Mouse (Mus musculus) right cerebral cortex, postnatal 36 days (tissue): ENCODE data around the gene Wwox.
A peak's percentile ranks its signal among the peaks of the same experiment; 100 is the strongest.

Experiments
- DNase-seq, 2 experiments: peaks; one replicate each; pipeline ENCODE4 v3.0.0; 2022; ENCODE audit warnings: low spot score in 2 of 2, mixed read lengths in 1 of 2

Gene Wwox

DNA sequence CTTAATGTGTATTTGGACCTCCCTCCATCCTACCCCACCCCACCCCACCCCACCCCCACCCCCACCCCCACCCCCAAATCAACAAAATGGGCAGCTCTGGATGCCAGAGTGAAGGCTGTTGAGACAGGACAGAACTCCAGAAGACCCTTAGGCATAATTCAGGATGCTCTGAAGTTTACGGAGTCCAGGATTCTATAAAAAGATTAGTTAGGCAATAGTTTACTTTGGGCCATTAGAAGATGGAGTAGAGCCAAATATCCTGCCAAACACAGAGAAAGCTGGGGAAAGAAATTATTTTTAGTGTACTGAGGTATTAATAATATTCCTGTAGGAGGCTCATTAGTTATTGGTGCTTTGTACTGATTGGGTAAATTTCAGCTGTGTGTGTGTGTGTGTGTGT lies 523.0 kb downstream of the Wwox start:
- no peak for DNase-seq

- no peak for DNase-seq
These were observed 523.8 kb downstream of the Wwox start for GRCm38 (mm10) chr8:114963282-114963681.

GRCm38 (mm10) chr8:114964206-114964605 lies 524.8 kb downstream of the Wwox start:
- no peak for DNase-seq

DNA sequence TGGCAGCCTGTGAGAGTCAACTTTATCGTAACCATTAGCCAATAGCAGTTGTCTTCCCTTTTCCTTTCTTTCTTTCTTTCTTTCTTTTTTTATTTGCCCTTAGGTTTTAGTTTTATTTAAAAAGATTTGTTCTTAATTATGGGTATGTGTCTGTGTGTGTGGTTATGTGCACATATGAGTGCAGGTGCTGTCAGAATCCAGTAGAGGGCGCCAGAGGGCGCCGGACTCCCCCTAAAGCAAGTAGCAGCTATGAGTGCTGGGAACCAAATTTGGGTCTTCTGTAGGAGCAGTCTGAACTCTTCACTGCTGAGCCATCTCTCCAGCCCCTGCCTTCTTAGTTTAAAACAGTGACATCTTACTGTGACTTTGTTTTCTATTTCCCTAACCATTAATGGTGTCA lies 529.4 kb downstream of the Wwox start:
- DNase-seq, result no peak

GRCm38 (mm10) chr8:114971378-114971777 lies 531.9 kb downstream of the Wwox start:
- DNase-seq, result peak; percentile 26 to 56

GRCm38 (mm10) chr8:114973002-114973461 lies 533.6 kb downstream of the Wwox start:
- peak; percentile 2 to 20 for DNase-seq

DNA sequence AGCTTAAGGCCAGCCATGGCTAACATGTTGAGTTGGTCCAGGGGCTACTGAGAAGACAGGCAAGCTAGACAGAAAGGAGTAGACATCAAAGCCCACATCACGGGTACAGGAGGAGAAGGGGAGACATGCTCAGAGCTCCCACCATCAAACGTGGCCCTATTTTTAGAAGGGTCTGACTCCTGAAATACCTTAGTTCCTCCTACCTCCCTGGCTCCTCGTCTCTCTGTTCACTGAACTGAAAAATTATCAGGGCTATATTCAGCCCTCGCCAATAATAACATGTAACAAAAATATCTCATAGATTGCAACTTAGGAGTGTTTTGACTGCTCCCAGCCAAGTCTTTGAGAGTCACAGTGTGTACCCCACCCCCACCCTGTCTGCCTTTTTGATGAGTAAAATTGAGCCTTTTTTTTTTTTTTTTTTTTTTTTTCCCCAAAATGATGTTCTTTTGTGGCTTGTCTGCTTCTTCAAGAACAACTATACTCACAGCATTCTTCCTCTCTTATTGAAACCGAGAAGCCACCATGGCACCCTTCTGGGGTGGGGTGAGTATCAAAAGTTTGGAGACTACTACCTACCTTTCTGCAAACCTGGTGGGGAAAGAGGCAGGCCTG lies 535.0 kb downstream of the Wwox start:
- no peak for DNase-seq

DNA sequence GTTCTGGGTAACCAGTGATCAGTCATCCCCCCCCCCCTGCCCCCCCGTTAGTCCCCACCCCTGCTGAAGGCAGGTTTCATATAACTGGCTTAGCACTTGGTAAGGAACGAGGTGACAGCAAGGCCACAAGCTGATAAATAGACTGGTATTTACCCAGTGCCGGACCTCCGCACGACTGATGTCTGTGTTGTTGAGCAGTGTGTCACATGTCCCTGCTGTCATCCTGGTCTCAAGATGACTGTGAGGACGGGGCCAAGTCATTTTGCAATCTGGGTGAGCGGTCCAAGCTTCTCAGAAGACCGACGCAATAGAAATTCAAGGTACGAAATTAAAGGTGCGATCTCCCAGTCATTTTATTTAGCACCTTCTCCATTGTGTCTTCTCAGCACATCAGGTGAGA lies 538.3 kb downstream of the Wwox start:
- DNase-seq, result no peak

- DNase-seq, result no peak
These were observed 538.9 kb downstream of the Wwox start for GRCm38 (mm10) chr8:114978206-114978960.

DNA sequence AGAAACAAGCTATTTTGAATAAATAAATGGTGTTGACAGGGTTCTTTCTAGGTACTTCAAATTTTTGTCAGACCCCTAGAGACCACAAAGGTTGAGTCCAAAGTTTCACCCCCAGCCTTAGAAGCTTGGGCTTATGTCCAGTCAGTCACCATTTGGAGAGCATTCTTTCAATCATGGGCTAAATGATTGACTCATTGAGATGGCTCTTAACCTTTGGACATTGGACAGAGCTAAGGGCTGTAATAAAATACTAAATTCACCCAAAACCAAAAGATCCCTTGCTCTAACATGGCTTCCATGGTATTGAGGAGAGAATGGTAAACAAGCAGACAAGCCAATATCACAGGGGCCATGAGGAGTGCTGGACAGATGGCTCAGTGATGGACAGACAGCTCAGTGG lies 540.2 kb downstream of the Wwox start:
- DNase-seq, result no peak

DNA sequence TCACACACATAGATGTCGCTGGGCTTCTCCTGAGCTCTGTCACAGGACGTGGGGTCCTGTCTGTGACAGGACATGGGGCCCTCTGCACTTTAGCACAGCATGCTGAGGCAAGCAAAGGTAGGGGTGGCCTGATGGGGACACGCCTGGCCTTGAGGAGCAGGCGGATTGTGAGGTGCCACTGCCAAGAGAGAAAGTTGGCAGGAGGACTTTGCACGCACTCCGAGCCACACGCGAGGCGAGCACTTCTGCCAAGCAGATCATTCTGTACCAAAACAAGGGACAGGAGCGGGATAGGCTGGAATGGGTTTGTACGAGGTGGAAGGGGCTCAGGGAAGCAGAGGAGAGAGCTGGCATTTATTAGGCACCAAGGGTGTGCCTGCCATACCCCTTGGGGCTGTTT lies 543.3 kb downstream of the Wwox start:
- no peak for DNase-seq

GRCm38 (mm10) chr8:114984500-114984899 lies 545.0 kb downstream of the Wwox start:
- DNase-seq, result no peak

GRCm38 (mm10) chr8:114985996-114986395 lies 546.5 kb downstream of the Wwox start:
- DNase-seq, result no peak

- no peak for DNase-seq
These were observed 547.5 kb downstream of the Wwox start for GRCm38 (mm10) chr8:114986971-114987370.

DNA sequence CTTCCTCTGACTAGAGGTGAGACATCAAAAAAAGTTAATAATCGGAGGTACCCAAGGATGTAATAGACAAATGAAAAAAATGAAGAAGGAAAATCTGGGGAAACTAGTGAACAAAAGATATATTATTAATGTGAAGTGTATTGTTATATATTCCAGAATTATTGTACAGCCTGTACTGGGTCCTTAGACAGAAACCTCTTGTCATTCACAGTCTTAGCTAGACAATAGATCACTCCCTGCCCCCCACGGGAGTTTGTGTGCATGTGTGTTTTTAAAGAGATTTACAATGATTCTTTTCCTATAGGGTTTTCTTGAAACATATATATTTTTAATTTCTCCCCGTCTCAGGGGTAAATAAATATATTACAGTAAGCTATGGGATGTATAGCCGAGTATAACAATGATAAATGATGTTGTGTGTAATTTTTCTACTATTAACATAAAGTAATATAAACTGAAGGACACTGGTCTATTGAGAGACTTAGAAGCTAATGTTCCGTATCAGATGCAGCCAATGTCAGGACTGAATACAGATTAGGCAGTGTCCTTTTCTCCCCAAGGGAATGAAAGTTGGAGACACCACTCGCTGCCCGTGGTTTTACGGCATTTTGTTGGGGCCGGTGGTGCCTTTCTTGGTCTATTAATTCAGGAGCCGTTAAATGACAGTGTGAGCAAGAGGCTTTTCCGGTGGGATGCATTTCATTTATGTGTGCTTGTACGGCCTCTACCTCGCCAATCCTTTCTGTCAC lies 551.6 kb downstream of the Wwox start:
- DNase-seq, result no peak

DNA sequence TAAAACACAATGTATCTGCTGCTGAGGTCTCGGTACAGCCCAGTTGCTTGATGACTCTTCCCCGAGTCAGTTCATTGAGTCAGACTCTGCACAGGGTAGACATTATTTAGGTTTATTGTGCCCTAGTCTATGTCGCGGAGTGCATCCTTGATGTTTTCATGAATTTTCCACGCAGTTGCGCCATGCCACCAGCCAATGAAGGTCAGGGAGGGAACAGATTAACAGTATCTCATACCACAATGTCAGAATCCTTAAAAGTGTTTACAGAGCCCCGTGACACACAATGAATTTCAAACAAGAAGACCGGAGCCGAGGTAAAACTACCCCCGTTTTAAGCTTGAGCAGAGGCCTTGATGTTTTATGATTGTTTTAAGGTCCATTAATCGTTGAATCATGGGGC lies 561.3 kb downstream of the Wwox start:
- DNase-seq, result no peak

DNA sequence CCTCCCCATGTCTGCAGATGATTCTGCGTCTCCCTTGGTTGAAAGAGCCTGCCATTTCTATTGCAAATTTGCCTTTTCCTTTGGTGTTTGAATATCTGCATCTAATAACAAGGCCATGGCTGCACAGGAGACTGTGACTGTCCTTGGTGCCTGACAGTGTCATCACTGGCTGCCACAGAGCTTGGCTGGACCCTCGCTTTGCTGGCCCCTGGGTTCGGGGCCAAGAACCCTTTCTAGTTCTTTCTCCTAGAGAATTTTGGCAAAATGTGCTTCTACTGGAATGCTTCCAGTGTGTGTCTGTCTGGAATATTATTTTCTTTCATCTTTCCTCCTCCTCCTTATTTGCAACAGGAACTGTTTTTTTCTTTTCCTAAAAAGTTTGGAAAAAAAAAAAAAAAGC lies 565.6 kb downstream of the Wwox start:
- DNase-seq, result no peak

DNA sequence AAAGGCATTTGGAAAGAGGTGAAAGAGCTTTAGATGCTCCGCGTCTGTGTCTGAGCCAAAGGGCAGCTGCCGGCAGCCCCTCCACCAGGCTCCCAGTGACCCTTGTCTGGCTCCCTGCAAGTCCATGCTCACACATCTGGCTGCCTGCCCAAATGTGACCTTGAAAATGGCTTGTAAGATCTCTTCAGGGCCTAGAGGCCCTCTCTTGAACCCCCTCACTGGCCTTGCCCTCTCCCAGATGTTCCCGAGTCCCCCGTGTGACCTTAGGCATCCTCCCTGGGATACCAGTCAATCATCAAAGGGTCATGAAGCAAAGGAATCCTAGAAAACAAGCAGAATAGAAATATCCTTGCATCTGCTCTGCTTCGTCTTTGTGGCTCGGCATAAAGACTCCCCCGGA lies 567.1 kb downstream of the Wwox start:
- DNase-seq, result no peak

DNA sequence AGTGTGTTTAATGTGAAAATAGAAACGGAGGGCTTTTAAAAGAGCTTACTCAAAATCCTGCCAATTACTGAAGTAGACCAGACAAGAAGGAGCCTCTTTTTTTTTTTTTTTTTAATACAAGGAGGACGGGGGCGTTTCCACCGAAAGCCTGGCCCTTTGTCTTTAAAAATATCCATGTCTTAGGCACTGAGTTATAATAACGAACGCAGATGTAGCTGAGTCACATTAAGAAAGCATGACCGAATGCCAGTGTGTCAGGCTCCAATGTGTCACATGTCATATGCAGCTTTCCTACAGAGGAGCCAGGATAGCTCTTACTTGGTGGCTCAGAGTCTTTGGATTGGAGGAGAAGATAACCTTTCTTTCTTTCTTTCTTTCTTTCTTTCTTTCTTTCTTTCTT lies 567.8 kb downstream of the Wwox start:
- peak in 1 of 2 experiments; percentile 6 for DNase-seq

- DNase-seq, result no peak
These were observed 569.5 kb downstream of the Wwox start for GRCm38 (mm10) chr8:115008624-115009620.
